Mouse (Mus musculus) cortical plate, adult 2 months (tissue): ENCODE measurements around the gene Bcap31.

Experiments
- CTCF ChIP-seq: fragments of 200-500 bp; IDR thresholded peaks from 2 replicates; pipeline ENCODE4 v1.5.1; 2011; ENCODE audit warnings: mild to moderate bottlenecking, control low read depth, low read length; ENCODE audit not compliant: insufficient read depth; ENCODE audit errors: extremely low read depth
- POLR2A ChIP-seq: fragments of 200-500 bp; IDR thresholded peaks from 2 replicates; pipeline ENCODE4 v1.6.1; 2011; ENCODE audit warnings: mild to moderate bottlenecking, low read length, control low read depth; ENCODE audit not compliant: insufficient read depth; ENCODE audit errors: extremely low read depth

GRCm38 (mm10) chrX:73676668-73677067, 39.3 kb downstream of the Bcap31 start:
- no peak for TF ChIP-seq CTCF
- TF ChIP-seq POLR2A = no peak
